Mouse (Mus musculus) MEL (cell line): ENCODE measurements at regions not wholly inside any gene's neighbourhood (a gene's known extent, or its start where the extent isn't known, plus 50 kb on each side); places are given as distances from the start of the nearest gene placed in this dataset.

Source experiments
- BHLHE40 ChIP-seq: IDR thresholded peaks from 2 replicates; pipeline ENCODE4 v1.6.1; 2012; ENCODE audit warnings: low read depth, mild to moderate bottlenecking, inconsistent platforms, low read length, improper control_type of control experiment, borderline replicate concordance
- CTCF ChIP-seq, 3 experiments: IDR thresholded peaks in 2 of 3; conservative IDR thresholded peaks in 1 of 3; 2 replicates each; pipeline ENCODE4 v1.5.1; 2011 to 2012; ENCODE audit warnings: low read length in 3 of 3, low read depth in 2 of 3, mild to moderate bottlenecking in 2 of 3, improper control_type of control experiment in 1 of 3, inconsistent platforms in 1 of 3, mixed read lengths in 1 of 3, moderate library complexity in 1 of 3; ENCODE audit not compliant: control insufficient read depth in 1 of 3, insufficient read depth in 1 of 3, poor library complexity in 1 of 3, severe bottlenecking in 1 of 3
- EP300 ChIP-seq, 2 experiments: IDR thresholded peaks; 2 replicates each; pipeline ENCODE4 v1.6.1; 2011; ENCODE audit warnings: improper control_type of control experiment in 2 of 2, low read length in 2 of 2, low read depth in 1 of 2, mild to moderate bottlenecking in 1 of 2
- ETS1 ChIP-seq: IDR thresholded peaks from 2 replicates; pipeline ENCODE4 v1.6.1; 2012; ENCODE audit warnings: low read depth, mild to moderate bottlenecking, inconsistent platforms, low read length, improper control_type of control experiment, moderate library complexity
- GATA1 ChIP-seq: IDR thresholded peaks from 2 replicates; pipeline ENCODE4 v1.6.1; 2011; ENCODE audit warnings: low read depth, low read length, improper control_type of control experiment
- MAX ChIP-seq: IDR thresholded peaks from 2 replicates; pipeline ENCODE4 v1.6.1; 2011; ENCODE audit warnings: low read length, improper control_type of control experiment
- MXI1 ChIP-seq: IDR thresholded peaks from 2 replicates; pipeline ENCODE4 v1.6.1; 2011; ENCODE audit warnings: mild to moderate bottlenecking, low read depth, low read length, improper control_type of control experiment
- POLR2A ChIP-seq, 2 experiments: IDR thresholded peaks; 2 replicates each; pipeline ENCODE4 v1.6.1; 2011 to 2012; ENCODE audit warnings: low read length in 2 of 2, mild to moderate bottlenecking in 2 of 2, control low read depth in 1 of 2, improper control_type of control experiment in 1 of 2, low read depth in 1 of 2, moderate library complexity in 1 of 2; ENCODE audit not compliant: control insufficient read depth in 1 of 2, insufficient read depth in 1 of 2, poor library complexity in 1 of 2
- SMC3 ChIP-seq: IDR thresholded peaks from 2 replicates; pipeline ENCODE4 v1.6.1; 2011; ENCODE audit warnings: low read depth, low read length, improper control_type of control experiment
- ZC3H11A ChIP-seq: IDR thresholded peaks from 2 replicates; pipeline ENCODE4 v1.6.1; 2012; ENCODE audit warnings: low read depth, mild to moderate bottlenecking, inconsistent platforms, low read length, improper control_type of control experiment
- ZKSCAN1 ChIP-seq: IDR thresholded peaks from 2 replicates; pipeline ENCODE4 v1.6.1; 2012; ENCODE audit warnings: low read depth, mild to moderate bottlenecking, inconsistent platforms, low read length, improper control_type of control experiment, moderate library complexity

- TF ChIP-seq ETS1 (no peak), CTCF (IDR thresholded peaks at IDR 0.05 in 2 of 3, conservative IDR thresholded peaks at IDR 0.05 in 1 of 3; ENCODE audit: control insufficient read depth in 1 of 3, insufficient read depth in 1 of 3, low read depth in 2 of 3, low read length in 3 of 3, poor library complexity in 1 of 3, severe bottlenecking in 1 of 3) (no peak), MXI1 (no peak), POLR2A (IDR thresholded peaks at IDR 0.05; ENCODE audit: control insufficient read depth in 1 of 2, insufficient read depth in 1 of 2, low read depth in 1 of 2, low read length in 2 of 2, poor library complexity in 1 of 2) (no peak), EP300 (IDR thresholded peaks at IDR 0.05; ENCODE audit: low read depth in 1 of 2, low read length in 2 of 2) (no peak), BHLHE40 (no peak), ZC3H11A (no peak), GATA1 (no peak), MAX (no peak), SMC3 (no peak), ZKSCAN1 (no peak)
These were observed 95.0 kb upstream of the Tmtc4 start for GRCm38 (mm10) chr14:123078804-123079203.
